Mouse (Mus musculus) hindbrain, embryonic 16.5 days (tissue): ENCODE results near the gene Adamts9. TPM values are rescaled to one million over a fixed set of nuclear protein-coding genes. Genes with fewer than 3 reads are reported as not detected.

Source experiments
- ATAC-seq: fragments of 200-750 bp; cut with Nextera tagmentation; 2 replicates; pipeline ENCODE4 v1.8.0; 2017; ENCODE audit warnings: moderate TSS enrichment, moderate library complexity
- H3K27ac ChIP-seq: fragments of 300-500 bp; sonication (generic); 2 replicates; pipeline ENCODE4 v1.5.1; 2014; ENCODE audit warnings: low read depth, mild to moderate bottlenecking, control low read depth, low read length, moderate library complexity
- H3K27me3 ChIP-seq: fragments of 300-500 bp; sonication (generic); replicated peaks from 2 replicates; pipeline ENCODE4 v1.6.1; 2014; ENCODE audit warnings: low read length; ENCODE audit not compliant: control insufficient read depth, insufficient read depth
- H3K36me3 ChIP-seq: fragments of 300-500 bp; sonication (generic); 2 replicates; pipeline ENCODE4 v1.6.1; 2014; ENCODE audit warnings: mild to moderate bottlenecking, low read length, moderate library complexity, mixed read lengths; ENCODE audit not compliant: control insufficient read depth, insufficient read depth
- H3K4me1 ChIP-seq: fragments of 300-500 bp; sonication (generic); 2 replicates; pipeline ENCODE4 v1.6.1; 2014; ENCODE audit warnings: low read depth, low read length; ENCODE audit not compliant: control insufficient read depth, insufficient read depth
- H3K4me2 ChIP-seq: fragments of 300-500 bp; sonication (generic); 2 replicates; pipeline ENCODE4 v1.6.1; 2014; ENCODE audit warnings: mild to moderate bottlenecking, low read length, control low read depth, moderate library complexity
- H3K4me3 ChIP-seq: fragments of 300-500 bp; sonication (generic); 2 replicates; pipeline ENCODE4 v1.5.1; 2014; ENCODE audit warnings: mild to moderate bottlenecking, low read length, control low read depth, moderate library complexity
- H3K9ac ChIP-seq: fragments of 300-500 bp; sonication (generic); 2 replicates; pipeline ENCODE4 v1.6.1; 2014; ENCODE audit warnings: low read depth, mild to moderate bottlenecking, control low read depth, low read length, moderate library complexity
- H3K9me3 ChIP-seq: fragments of 300-500 bp; sonication (generic); 2 replicates; pipeline ENCODE4 v1.6.1; 2014; ENCODE audit warnings: mild to moderate bottlenecking, low read length, moderate library complexity; ENCODE audit not compliant: control insufficient read depth
- WGBS: fragments of 180-500 bp; shearing (Covaris S2); extraction: QIAGEN DNeasy Blood & Tissue Kit; methylation state at CpG from one replicate; pipeline ENCODE4 v1.1.7; 2014; 5-methylcytosine and 5-hydroxymethylcytosine counted together
- polyA plus RNA-seq: library from polyadenylated mRNA; unstranded; fragments of >200 nt; fragmentation: Nextera tagmentation; extraction: Ambion mirVana; gene quantifications from 2 replicates; pipeline ENCODE4 v1.2.1, GENCODE M21; 2015

Adamts9 gene
- polyA plus RNA-seq, 1 experiment from 2014 or later, result 1.9 TPM

DNA sequence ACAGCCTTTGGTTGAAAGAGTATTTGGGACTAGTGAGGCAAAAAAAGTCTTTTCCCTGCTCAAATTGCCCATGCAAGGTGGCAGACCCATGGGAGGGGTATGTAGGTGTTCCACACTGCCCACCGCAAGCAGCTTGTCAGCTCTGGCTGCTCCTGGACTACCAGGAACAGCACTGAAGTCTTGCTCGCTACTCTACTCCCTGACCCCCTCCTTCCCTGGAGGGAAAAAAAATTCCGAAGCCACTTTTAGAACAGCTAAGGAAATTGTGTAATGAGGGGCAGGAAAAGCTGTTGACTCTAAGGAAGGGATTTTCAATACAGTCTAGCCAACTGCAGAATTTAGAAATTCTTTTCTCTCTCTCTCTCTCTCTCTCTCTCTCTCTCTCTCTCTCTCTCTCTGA, 24.9 kb upstream of the Adamts9 start:
- Histone ChIP-seq H3K4me1 (no peaks in the 10 kb centered on the region; the same call in 1 of the 2 replicates), H3K4me3 (no peak overlapping the region), H3K9me3 (no peaks in the 10 kb centered on the region), H3K27ac (no peak overlapping the region), H3K36me3 (no peaks in the 10 kb centered on the region), H3K27me3 (no peaks in the 10 kb centered on the region), H3K4me2 (no peak overlapping the region), H3K9ac (no peak overlapping the region)
- ATAC-seq, result no peak
- 78% methylated on average over 3 of the region's 3 CpGs for WGBS

GRCm38 (mm10) chr6:92962966-92963365, 19.7 kb upstream of the Adamts9 start:
- WGBS, result 83% methylated on average over 3 of the region's 3 CpGs
- no peak overlapping the region for H3K4me3 ChIP-seq
- H3K27me3 ChIP-seq, result no peaks in the 10 kb centered on the region
- no peak overlapping the region for H3K4me2 ChIP-seq
- no peak overlapping the region for H3K27ac ChIP-seq
- no peaks in the 10 kb centered on the region for H3K9me3 ChIP-seq
- no peak for ATAC-seq
- H3K9ac ChIP-seq, result no peak overlapping the region
- H3K36me3 ChIP-seq, result no peaks in the 10 kb centered on the region
- H3K4me1 ChIP-seq, result no peaks in the 10 kb centered on the region

- Histone ChIP-seq H3K9ac (no peak overlapping the region), H3K27me3 (no peaks in the 10 kb centered on the region), H3K4me3 (no peak overlapping the region), H3K4me1 (no peaks in the 10 kb centered on the region), H3K9me3 (no peaks in the 10 kb centered on the region), H3K27ac (no peak overlapping the region), H3K36me3 (no peaks in the 10 kb centered on the region), H3K4me2 (no peak overlapping the region)
- no peak for ATAC-seq
- 94% methylated on average over 6 of the region's 6 CpGs for WGBS
These were observed 17.7 kb upstream of the Adamts9 start for GRCm38 (mm10) chr6:92960997-92961396.

DNA sequence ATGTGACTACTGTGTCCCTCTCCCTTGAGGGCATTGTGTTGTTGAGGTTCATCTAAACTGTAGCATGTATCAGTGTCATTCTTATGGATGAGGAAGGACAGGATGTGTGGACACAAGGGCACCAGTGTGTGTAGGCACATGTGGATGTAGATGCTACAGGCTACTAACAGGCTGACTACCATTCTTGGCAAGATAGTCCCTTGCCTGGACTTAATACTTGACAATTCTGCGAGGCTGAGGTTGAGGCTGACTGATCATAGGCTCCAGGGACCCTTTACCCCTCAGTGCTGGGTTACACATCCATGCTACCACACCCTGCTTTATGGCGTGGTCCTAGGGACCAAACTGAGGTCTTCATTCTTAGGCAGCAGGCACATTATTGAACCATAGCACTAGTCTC, 16.1 kb upstream of the Adamts9 start:
- H3K4me1 ChIP-seq, result no peaks in the 10 kb centered on the region
- no peak overlapping the region for H3K9ac ChIP-seq
- 80% methylated on average over 2 of the region's 2 CpGs for WGBS
- H3K4me2 ChIP-seq, result no peak overlapping the region
- no peaks in the 10 kb centered on the region for H3K36me3 ChIP-seq
- H3K4me3 ChIP-seq, result no peak overlapping the region
- H3K27ac ChIP-seq, result no peak overlapping the region
- H3K9me3 ChIP-seq, result no peaks in the 10 kb centered on the region
- ATAC-seq, result no peak
- H3K27me3 ChIP-seq, result no peaks in the 10 kb centered on the region

- Histone ChIP-seq H3K9me3 (no peaks in the 10 kb centered on the region), H3K27ac (no peak overlapping the region)
- WGBS, result 93% methylated on average over 6 of the region's 6 CpGs
These were observed 4.2 kb upstream of the Adamts9 start for GRCm38 (mm10) chr6:92947337-92948042.

DNA sequence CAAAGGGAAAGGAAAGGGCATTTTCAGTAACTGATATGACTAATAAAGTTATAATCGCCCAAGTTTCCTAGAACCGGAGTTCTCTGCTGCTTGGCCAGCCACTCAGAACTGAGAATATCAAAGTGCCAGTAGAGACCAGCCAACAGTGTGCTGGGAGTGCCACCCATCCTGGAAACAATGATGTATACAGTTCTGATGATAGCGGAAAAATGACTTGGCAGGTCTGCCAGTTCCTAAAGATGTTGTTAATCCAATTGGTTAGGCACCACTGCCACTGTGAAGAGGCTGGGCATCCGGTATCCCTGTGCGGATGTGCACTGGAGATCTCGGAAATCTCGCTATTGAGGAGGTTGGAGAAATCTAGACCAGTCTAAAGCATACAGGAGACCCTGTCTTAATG, 1.4 kb upstream of the Adamts9 start:
- Histone ChIP-seq H3K4me3 (no peak overlapping the region), H3K27ac (no peak overlapping the region), H3K9ac (no peak overlapping the region), H3K4me1 (peaks cover 28% of the 10 kb centered on the region), H3K9me3 (no peaks in the 10 kb centered on the region), H3K27me3 (peaks cover 11% of the 10 kb centered on the region), H3K36me3 (no peaks in the 10 kb centered on the region), H3K4me2 (no peak overlapping the region; the same call in 1 of the 2 replicates)
- 48% methylated on average over 7 of the region's 7 CpGs for WGBS
- no peak for ATAC-seq

More at GRCm38 (mm10) chr6:92947337-92948042, 4.2 kb upstream of the Adamts9 start:
- Histone ChIP-seq H3K4me2 (no peak overlapping the region), H3K36me3 (no peaks in the 10 kb centered on the region), H3K4me3 (no peak overlapping the region), H3K27me3 (peaks cover 11% of the 10 kb centered on the region), H3K4me1 (peaks cover 10% of the 10 kb centered on the region), H3K9ac (no peak overlapping the region)
- ATAC-seq, result no peak

GRCm38 (mm10) chr6:92944048-92944685, 875 bp upstream of the Adamts9 start:
- Histone ChIP-seq H3K4me3 (peak overlapping the region; percentile 65), H3K27me3 (peaks cover 11% of the 10 kb centered on the region), H3K36me3 (no peaks in the 10 kb centered on the region), H3K4me2 (peak overlapping the region; percentile 97), H3K27ac (no peak overlapping the region), H3K4me1 (peaks cover 28% of the 10 kb centered on the region), H3K9me3 (no peaks in the 10 kb centered on the region), H3K9ac (peak overlapping the region; percentile 65; the same call in 1 of the 2 replicates)
- WGBS, result 5% methylated on average over 14 of the region's 14 CpGs
- ATAC-seq, result no peak

- Histone ChIP-seq H3K4me1 (peaks cover 28% of the 10 kb centered on the region), H3K9me3 (no peaks in the 10 kb centered on the region), H3K27ac (no peak overlapping the region), H3K4me3 (peak overlapping the region; percentile 65), H3K36me3 (no peaks in the 10 kb centered on the region), H3K27me3 (peaks cover 11% of the 10 kb centered on the region), H3K9ac (peak overlapping the region; percentile 10), H3K4me2 (peak overlapping the region; percentile 97)
- WGBS, result 0% methylated on average over 30 of the region's 30 CpGs
- ATAC-seq, result no peak
These were observed 1.4 kb downstream of the Adamts9 start for GRCm38 (mm10) chr6:92941756-92942420.

- H3K4me3 ChIP-seq, result peak overlapping the region; percentile 65
- H3K36me3 ChIP-seq, result no peaks in the 10 kb centered on the region
- WGBS, result under 1% methylated on average over 21 of the region's 21 CpGs
- peaks cover 11% of the 10 kb centered on the region for H3K27me3 ChIP-seq
- no peak overlapping the region for H3K27ac ChIP-seq
- peak overlapping the region; percentile 97 for H3K4me2 ChIP-seq
- H3K4me1 ChIP-seq, result peaks cover 28% of the 10 kb centered on the region
- H3K9me3 ChIP-seq, result no peaks in the 10 kb centered on the region
- H3K9ac ChIP-seq, result peak overlapping the region; percentile 10
- ATAC-seq, result peak; percentile 82
These were observed 2.0 kb downstream of the Adamts9 start for GRCm38 (mm10) chr6:92941281-92941731.
